Mouse (Mus musculus): ENCODE measurements around the gene Gabrd.

Gabrd gene

DNA sequence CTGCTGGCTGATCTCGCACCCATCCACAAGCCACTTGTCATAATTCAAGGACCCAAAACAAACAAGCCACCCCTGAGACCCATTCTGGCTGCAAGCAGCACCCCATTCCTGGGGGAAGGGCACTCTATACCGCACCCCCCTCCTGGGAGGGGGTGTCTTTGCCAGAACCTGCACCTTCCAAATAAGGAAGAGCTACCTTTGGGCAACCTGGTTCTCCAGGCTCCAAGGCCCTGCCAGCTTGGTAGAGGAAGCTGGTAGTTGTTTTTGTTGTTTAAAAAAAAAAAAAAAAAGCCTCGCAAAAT, 53.7 kb downstream of the Gabrd start:
- no peak for DNase-seq (ENCODE audit: low read depth, low spot score)

DNA sequence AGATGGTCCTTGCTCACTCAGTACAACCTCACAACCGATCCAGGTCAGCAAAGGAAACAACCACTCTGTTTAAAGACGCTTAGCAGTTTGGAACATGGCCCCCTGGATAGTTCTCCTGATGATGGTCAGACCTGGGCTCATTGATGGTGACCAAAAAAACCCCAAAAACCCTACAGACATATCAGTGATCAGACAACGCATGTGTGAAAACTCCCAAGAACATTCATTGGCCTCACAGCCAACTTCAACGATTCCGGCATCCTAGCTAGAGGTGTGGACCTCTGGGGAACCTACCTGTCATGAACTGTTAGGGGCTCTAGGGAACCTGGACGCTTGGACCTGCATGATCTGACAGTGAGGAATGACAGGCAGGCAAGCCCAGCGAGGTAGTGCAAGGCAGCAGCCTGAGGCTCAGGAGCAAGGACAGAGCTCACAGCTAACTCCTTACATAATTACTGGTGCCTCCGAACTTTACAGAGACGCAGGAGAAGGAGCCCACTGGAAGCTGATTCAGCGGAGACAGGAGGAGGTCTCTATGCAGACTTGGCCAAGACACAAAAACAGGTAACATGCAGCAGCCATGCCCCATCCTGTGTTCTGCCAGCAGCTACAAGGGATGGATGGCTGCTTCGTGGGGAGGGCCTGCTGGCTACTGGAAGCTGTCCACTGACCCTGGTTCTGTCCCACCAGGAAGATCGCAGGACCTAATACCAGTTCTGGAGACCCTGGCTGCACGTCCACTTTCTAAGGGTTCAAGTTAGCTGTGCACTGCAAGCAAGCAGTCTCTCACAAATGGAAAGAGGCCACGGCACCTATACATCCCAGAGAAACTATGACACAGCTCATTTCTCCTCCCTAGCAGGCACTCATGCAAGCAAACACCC, 54.3 kb downstream of the Gabrd start:
- DNase-seq (ENCODE audit: low read depth, low spot score), result no peak

DNA sequence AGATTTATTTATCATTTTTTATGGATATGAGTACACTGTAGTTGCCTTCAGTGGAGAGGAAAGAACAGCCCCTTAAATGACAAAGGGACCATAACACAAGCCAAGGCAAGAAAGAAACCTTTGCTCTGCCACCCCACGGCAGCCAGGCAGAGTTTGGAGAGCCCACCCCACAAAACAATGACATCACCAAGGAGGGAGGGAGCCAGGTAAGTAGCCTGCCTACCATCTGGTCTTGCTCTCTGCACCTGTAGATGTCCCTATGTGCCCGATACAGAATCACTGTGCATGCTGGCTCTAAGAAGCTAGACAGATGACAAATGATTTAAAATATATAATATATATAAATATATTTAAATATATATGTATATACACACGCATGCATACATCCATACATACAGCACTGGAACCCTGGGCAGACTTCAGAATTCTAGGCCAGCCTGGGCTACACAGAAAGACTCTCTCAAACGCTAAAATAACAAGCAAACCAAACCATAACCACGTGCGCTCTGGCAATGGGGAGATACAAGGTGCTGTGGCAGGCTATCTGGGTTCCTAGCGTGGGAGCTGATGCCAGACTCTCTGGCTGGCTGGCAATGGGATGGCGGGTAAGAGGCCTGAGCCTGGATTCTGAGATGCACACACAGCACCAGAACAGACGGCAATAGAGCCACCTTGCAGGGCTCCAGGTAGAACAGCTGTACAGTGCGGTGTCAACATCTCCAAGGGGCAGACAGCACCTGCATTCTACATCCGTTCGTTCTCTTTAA, 61.4 kb downstream of the Gabrd start:
- no peak for DNase-seq (ENCODE audit: low read depth, low spot score)

Measured in A20 (cell line).